Mouse (Mus musculus): ENCODE data around the gene Cct2.

Cct2 gene

GRCm38 (mm10) chr10:117063254-117064021, at the start of gene Cct2:
TSS of gene Cct2 (minus strand) at chr10:117063814.
- peak; percentile 82 to 90 for DNase-seq (ENCODE audit: low spot score in 2 of 2)

- DNase-seq (ENCODE audit: low spot score in 2 of 2) = no peak
These were observed 48.9 kb upstream of the Cct2 start for GRCm38 (mm10) chr10:117112545-117112944.

GRCm38 (mm10) chr10:117111455-117111854, 47.8 kb upstream of the Cct2 start:
- DNase-seq (ENCODE audit: low spot score in 2 of 2) = no peak

- DNase-seq (ENCODE audit: low spot score in 2 of 2) = no peak
These were observed 46.7 kb upstream of the Cct2 start for GRCm38 (mm10) chr10:117110271-117110670.

GRCm38 (mm10) chr10:117106686-117107085, 43.1 kb upstream of the Cct2 start:
- DNase-seq (ENCODE audit: low spot score in 2 of 2) = no peak

GRCm38 (mm10) chr10:117106244-117106643, 42.6 kb upstream of the Cct2 start:
- no peak for DNase-seq (ENCODE audit: low spot score in 2 of 2)

- DNase-seq (ENCODE audit: low spot score in 2 of 2) = no peak
These were observed 41.4 kb upstream of the Cct2 start for GRCm38 (mm10) chr10:117105015-117105414.

- DNase-seq (ENCODE audit: low spot score in 2 of 2) = no peak
These were observed 40.4 kb upstream of the Cct2 start for GRCm38 (mm10) chr10:117103854-117104598.

- no peak for DNase-seq (ENCODE audit: low spot score in 2 of 2)
These were observed 36.6 kb upstream of the Cct2 start for GRCm38 (mm10) chr10:117100175-117100574.

- no peak for DNase-seq (ENCODE audit: low spot score in 2 of 2)
These were observed 33.6 kb upstream of the Cct2 start for GRCm38 (mm10) chr10:117097116-117097698.

- no peak for DNase-seq (ENCODE audit: low spot score in 2 of 2)
These were observed 32.5 kb upstream of the Cct2 start for GRCm38 (mm10) chr10:117096096-117096495.

GRCm38 (mm10) chr10:117094504-117095329, 31.1 kb upstream of the Cct2 start:
- DNase-seq (ENCODE audit: low spot score in 2 of 2) = peak; percentile 29 to 61

GRCm38 (mm10) chr10:117089628-117090027, 26.0 kb upstream of the Cct2 start:
- DNase-seq (ENCODE audit: low spot score in 2 of 2) = no peak

GRCm38 (mm10) chr10:117081914-117082359, 18.3 kb upstream of the Cct2 start:
- no peak for DNase-seq (ENCODE audit: low spot score in 2 of 2)

GRCm38 (mm10) chr10:117081326-117081725, 17.7 kb upstream of the Cct2 start:
- no peak for DNase-seq (ENCODE audit: low spot score in 2 of 2)

- no peak for DNase-seq (ENCODE audit: low spot score in 2 of 2)
These were observed 14.7 kb upstream of the Cct2 start for GRCm38 (mm10) chr10:117078284-117078683.

GRCm38 (mm10) chr10:117073176-117073575, 9.6 kb upstream of the Cct2 start:
- no peak for DNase-seq (ENCODE audit: low spot score in 2 of 2)

GRCm38 (mm10) chr10:117072191-117072888, 8.7 kb upstream of the Cct2 start:
- DNase-seq (ENCODE audit: low spot score in 2 of 2) = no peak

GRCm38 (mm10) chr10:117069109-117069508, 5.5 kb upstream of the Cct2 start:
- no peak for DNase-seq (ENCODE audit: low spot score in 2 of 2)

GRCm38 (mm10) chr10:117064076-117064475, 462 bp upstream of the Cct2 start:
- DNase-seq (ENCODE audit: low spot score in 2 of 2) = no peak

GRCm38 (mm10) chr10:117062894-117063253, 740 bp downstream of the Cct2 start:
- no peak for DNase-seq (ENCODE audit: low spot score in 2 of 2)

Measured in frontal cortex, postnatal 10 days (tissue).